In the genomic region with DNA sequence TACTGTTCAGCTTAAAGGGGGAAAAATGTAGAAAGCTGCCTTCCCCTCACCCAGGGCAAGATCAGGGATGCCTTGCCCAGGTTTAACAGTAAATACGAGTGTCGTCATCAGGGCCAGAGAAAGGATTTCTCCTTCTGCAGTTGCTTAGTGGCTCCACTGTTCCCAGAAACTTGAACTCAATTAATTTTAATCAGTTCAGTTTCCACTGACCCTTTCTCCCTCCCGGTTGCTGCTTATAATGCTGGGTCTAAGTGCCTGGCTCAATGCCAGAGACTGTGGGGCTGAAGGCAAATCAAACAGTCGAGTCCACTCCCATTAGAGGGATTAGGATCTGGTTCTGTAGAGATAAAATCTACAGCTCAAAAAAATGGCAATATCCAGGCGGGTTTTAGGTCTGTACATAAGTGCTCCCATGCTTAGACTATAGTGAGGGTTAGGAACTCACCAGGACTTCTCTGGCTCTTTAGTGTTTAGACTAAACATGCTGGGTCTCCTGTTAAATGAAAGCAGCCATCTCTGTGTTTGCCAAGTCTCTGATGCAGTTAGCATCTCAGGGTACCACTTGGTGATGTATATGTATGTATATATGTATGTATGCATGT, we compare ENCODE assay signal across 9 mouse cellular contexts.
DNase-seq lines count a peak whose midpoint lies in the region; ATAC-seq and TF ChIP-seq lines count a peak whose summit lies in the region.
"Had no signal": no experiment of that assay in that cellular context is flagged by ENCODE, and none has a peak within 500 bp of the region (broad histone marks: within the 10 kb centered on the region; RNA-seq: fewer than 3 reads in every experiment).

No protein-coding gene starts in this region.

- peak; percentile 81 for DNase-seq in lung, embryonic 14.5 days
- no peak for DNase-seq in lung, adult 18-20 months
- DNase-seq in forebrain, embryonic 14.5 days (ENCODE audit: low spot score), result peak; percentile 85
- DNase-seq in kidney, postnatal 36 days, result peak; percentile 16 to 27
- DNase-seq in retina, postnatal 7 days (ENCODE audit: low read depth, low spot score), result peak; percentile 38
- DNase-seq in adrenal gland, postnatal 14 days, result no peak
- no peak for DNase-seq in gastrocnemius, adult 18-20 months (ENCODE audit: low spot score)
- DNase-seq in left cerebral cortex, adult 2 months (ENCODE audit: extremely low spot score in 1 of 2, low spot score in 2 of 2), result no peak

- intact Hi-C loops in left cerebral cortex, adult 2 months (cut with DNase I), result loop anchor here (5.0 kb wide), 1 partner anchor 220 kb away; no protein-coding TSS in a partner anchor

- peaks cover 64% of the 10 kb centered on the region for H3K36me3 ChIP-seq in lung, embryonic 14.5 days (ENCODE audit: insufficient read depth)
- H3K36me3 ChIP-seq in forebrain, embryonic 14.5 days (ENCODE audit: control insufficient read depth, insufficient read depth, low read length), result peaks cover 59% of the 10 kb centered on the region

- TF ChIP-seq CTCF in lung, embryonic 14.5 days (IDR thresholded peaks at IDR 0.05; ENCODE audit: low read depth), result no peak
- TF ChIP-seq CTCF in left cerebral cortex, adult 2 months (IDR thresholded peaks at IDR 0.05), result no peak

- H3K4me3 ChIP-seq in lung, embryonic 14.5 days (ENCODE audit: low read depth, low read length), result no peak overlapping the region
- H3K4me3 ChIP-seq in forebrain, embryonic 14.5 days (ENCODE audit: low read depth, low read length), result no peak overlapping the region
- H3K4me3 ChIP-seq in left cerebral cortex, adult 2 months, result no peak overlapping the region
- H3K4me3 ChIP-seq: myocyte had no signal

- H3K27ac ChIP-seq in lung, embryonic 14.5 days (ENCODE audit: low read depth), result 0 out of 2 replicates have a peak overlapping the region, but pooled peaks have one; percentile 19
- H3K27ac ChIP-seq in forebrain, embryonic 14.5 days (ENCODE audit: low read depth, low read length), result peak overlapping the region; percentile 56
- H3K27ac ChIP-seq in left cerebral cortex, adult 2 months, result no peak overlapping the region

- H3K4me2 ChIP-seq in lung, embryonic 14.5 days, result no peak overlapping the region
- H3K4me2 ChIP-seq in forebrain, embryonic 14.5 days (ENCODE audit: low read length), result peak overlapping the region; percentile 15; the same call in 1 of the 2 replicates

- H3K4me1 ChIP-seq in lung, embryonic 14.5 days (ENCODE audit: insufficient read depth), result 0 out of 2 replicates have a peak, but pooled peaks cover 10% of the 10 kb centered on the region
- peaks cover 8% of the 10 kb centered on the region for H3K4me1 ChIP-seq in forebrain, embryonic 14.5 days (ENCODE audit: control insufficient read depth, insufficient read depth, low read length)

- ATAC-seq in lung, embryonic 14.5 days (ENCODE audit: insufficient read depth), result peak; percentile 29; the same call in 1 of the 2 replicates
- ATAC-seq in forebrain, embryonic 14.5 days, result peak; percentile 85

- no peaks in the 10 kb centered on the region for H3K27me3 ChIP-seq in lung, embryonic 14.5 days (ENCODE audit: insufficient read depth, low read length)
- H3K27me3 ChIP-seq in forebrain, embryonic 14.5 days (replicated peaks; ENCODE audit: control insufficient read depth, insufficient read depth, low read length), result no peaks in the 10 kb centered on the region

- WGBS in lung, embryonic 14.5 days, result 17% methylated on average over 5 of the region's 5 CpGs
- WGBS in forebrain, embryonic 14.5 days, result 5% methylated on average over 5 of the region's 5 CpGs

- no peaks in the 10 kb centered on the region for H3K9me3 ChIP-seq in lung, embryonic 14.5 days (ENCODE audit: low read depth, low read length)
- no peaks in the 10 kb centered on the region for H3K9me3 ChIP-seq in forebrain, embryonic 14.5 days (replicated peaks; ENCODE audit: control insufficient read depth, low read length)

- no peak overlapping the region for H3K9ac ChIP-seq in lung, embryonic 14.5 days
- no peak overlapping the region for H3K9ac ChIP-seq in forebrain, embryonic 14.5 days (ENCODE audit: low read length)

Comparison
In these comparisons a context has a peak if more than half of its experiments do, and no peak if none do; other contexts are left out.
1. DNase-seq: peak in lung, embryonic 14.5 days (single experiment), forebrain, embryonic 14.5 days (single experiment), kidney, postnatal 36 days (2 of 2) and retina, postnatal 7 days (single experiment); none in lung, adult 18-20 months (0 of 2), adrenal gland, postnatal 14 days (single experiment), gastrocnemius, adult 18-20 months (single experiment) and left cerebral cortex, adult 2 months (0 of 2).